22 mouse cellular contexts compared by ENCODE assay signal in the genomic region with DNA sequence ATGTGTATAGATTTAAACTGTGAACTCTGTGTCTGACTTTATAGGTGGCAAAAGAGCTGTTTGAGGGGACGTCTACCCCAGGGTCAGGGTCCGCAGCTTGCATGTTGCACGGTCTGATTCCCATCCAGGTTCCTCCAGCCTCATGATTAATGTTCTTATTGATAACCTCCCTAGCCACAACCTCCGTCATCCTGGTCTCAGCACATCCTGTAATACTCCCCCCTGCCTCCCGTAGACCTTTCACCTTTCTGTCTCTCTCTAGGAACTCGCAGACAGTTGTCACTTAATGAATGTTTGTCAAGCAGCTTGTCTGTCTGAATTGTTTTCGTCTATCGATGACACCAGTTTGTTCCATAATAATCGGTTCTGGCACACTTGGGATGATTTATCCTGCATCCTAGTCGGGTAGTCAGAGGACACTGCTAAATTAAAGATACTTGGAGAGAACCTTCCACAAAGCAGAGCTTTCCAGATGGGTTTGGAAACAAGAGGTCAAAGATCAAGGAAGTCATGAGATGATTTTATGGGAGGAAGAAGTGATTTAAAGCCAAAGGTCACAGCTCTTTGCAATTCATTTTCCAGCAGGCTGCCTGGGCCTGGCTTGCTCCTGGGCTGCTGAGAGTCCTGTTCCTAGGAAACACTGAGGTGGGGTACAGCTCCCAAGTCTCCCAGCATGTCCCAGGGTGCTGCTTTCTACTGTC.
DNase-seq lines count a peak whose midpoint lies in the region; ATAC-seq lines count a peak whose summit lies in the region.
"Had no signal": no experiment of that assay in that cellular context is flagged by ENCODE, and none has a peak within 500 bp of the region (broad histone marks: within the 10 kb centered on the region; RNA-seq: fewer than 3 reads in every experiment).

No protein-coding gene starts in this region.

- no peak overlapping the region for H3K4me3 ChIP-seq in heart, embryonic 12.5 days
- H3K4me3 ChIP-seq: forebrain, embryonic 13.5 days; heart, embryonic 13.5 days; hindbrain, embryonic 15.5 days; left cerebral cortex, adult 2 months; limb, embryonic 13.5 days; megakaryocyte, embryonic 14.5 days; neural tube, embryonic 13.5 days had no signal

- no peak overlapping the region for H3K27ac ChIP-seq in heart, embryonic 12.5 days (ENCODE audit: poor library complexity, severe bottlenecking)
- H3K27ac ChIP-seq: forebrain, embryonic 13.5 days; heart, embryonic 13.5 days; hindbrain, embryonic 15.5 days; left cerebral cortex, adult 2 months; limb, embryonic 13.5 days; neural tube, embryonic 13.5 days had no signal

- H3K4me1 ChIP-seq in heart, embryonic 12.5 days (replicated peaks) = peaks cover 13% of the 10 kb centered on the region
- H3K4me1 ChIP-seq: megakaryocyte, embryonic 14.5 days had no signal

- H3K9me3 ChIP-seq in heart, embryonic 12.5 days (replicated peaks) = no peaks in the 10 kb centered on the region
- H3K9me3 ChIP-seq: forebrain, embryonic 13.5 days; heart, embryonic 13.5 days; hindbrain, embryonic 15.5 days; limb, embryonic 13.5 days; neural tube, embryonic 13.5 days had no signal

- H3K4me2 ChIP-seq in heart, embryonic 12.5 days = no peak overlapping the region
- H3K4me2 ChIP-seq: forebrain, embryonic 13.5 days; heart, embryonic 13.5 days; hindbrain, embryonic 15.5 days; limb, embryonic 13.5 days; neural tube, embryonic 13.5 days had no signal

- DNase-seq in heart, adult 11 months = peak; percentile 88
- no peak for DNase-seq in heart, adult 9 months (ENCODE audit: low spot score in 2 of 2)
- peak; percentile 73 for DNase-seq in embryo, embryonic 10.5 days (ENCODE audit: low spot score)
- DNase-seq in kidney, adult 8-10 months = peak; percentile 12 to 39
- DNase-seq in kidney, postnatal 36 days = peak; percentile 14 to 62
- DNase-seq in left cerebral cortex, adult 8-10 months (ENCODE audit: low spot score in 2 of 2) = no peak
- DNase-seq in urinary bladder, postnatal 25 days (ENCODE audit: low spot score) = no peak
- DNase-seq: adrenal gland, postnatal 10 days; cerebellum, adult 8-10 months; gastrocnemius, postnatal 36 days; heart, postnatal 36 days; lung, postnatal 14 days; right cerebral cortex, postnatal 25 days had no signal

- WGBS in heart, embryonic 12.5 days = 61% methylated on average over 10 of the region's 10 CpGs

- H3K9ac ChIP-seq in heart, embryonic 12.5 days = no peak overlapping the region
- H3K9ac ChIP-seq: forebrain, embryonic 13.5 days; heart, embryonic 13.5 days; hindbrain, embryonic 15.5 days; limb, embryonic 13.5 days; neural tube, embryonic 13.5 days had no signal

- H3K27me3 ChIP-seq in heart, embryonic 12.5 days (replicated peaks) = 0 out of 2 replicates have a peak, but pooled peaks cover 7% of the 10 kb centered on the region
- H3K27me3 ChIP-seq: CH12.LX; forebrain, embryonic 13.5 days; hindbrain, embryonic 15.5 days; megakaryocyte, embryonic 14.5 days had no signal

- no peaks in the 10 kb centered on the region for H3K36me3 ChIP-seq in heart, embryonic 12.5 days
- H3K36me3 ChIP-seq: heart, embryonic 13.5 days; hindbrain, embryonic 15.5 days; limb, embryonic 13.5 days; neural tube, embryonic 13.5 days had no signal

- no peak for ATAC-seq in heart, embryonic 12.5 days (ENCODE audit: insufficient number of reproducible peaks, low FRiP score)
- ATAC-seq: forebrain, embryonic 13.5 days had no signal

Comparison
In these comparisons a context has a peak if more than half of its experiments do, and no peak if none do; other contexts are left out.
1. DNase-seq: peak in heart, adult 11 months (single experiment), embryo, embryonic 10.5 days (single experiment), kidney, adult 8-10 months (2 of 2) and kidney, postnatal 36 days (2 of 2); none in heart, adult 9 months (0 of 2), left cerebral cortex, adult 8-10 months (0 of 2) and urinary bladder, postnatal 25 days (single experiment).